8 mouse cellular contexts compared by ENCODE assay signal in genomic region chr4:40757780-40758420, GRCm38 (mm10). TPM values are rescaled to one million over a fixed set of nuclear protein-coding genes. Genes with fewer than 3 reads are reported as not detected.
DNase-seq lines count a peak whose midpoint lies in the region; ATAC-seq lines count a peak whose summit lies in the region.

Gene Smu1, minus strand, starts transcription at chr4:40757923.

- DNase-seq in MN1 (ENCODE audit: low spot score), result peak; percentile 95
- DNase-seq in cerebellum, adult 9-10 months, result peak; percentile 97
- DNase-seq in frontal cortex, adult 2 months (ENCODE audit: extremely low spot score in 1 of 2, low spot score in 1 of 2), result peak; percentile 92 to 97
- DNase-seq in hindbrain, embryonic 11.5 days (ENCODE audit: low spot score), result peak; percentile 99
- peak; percentile 95 to 97 for DNase-seq in layer of hippocampus, postnatal 10 days (ENCODE audit: low spot score in 2 of 2)
- peak; percentile 97 for DNase-seq in lung, postnatal 10 days
- peak; percentile 95 for DNase-seq in ovary, postnatal 36 days (ENCODE audit: low spot score)
- peak; percentile 97 for DNase-seq in thymus, postnatal 25 days

- ATAC-seq in hindbrain, embryonic 11.5 days (ENCODE audit: low FRiP score), result peak; percentile 100

- H3K4me3 ChIP-seq in hindbrain, embryonic 11.5 days (ENCODE audit: low read depth, low read length), result peak within 1 kb of the TSS; percentile 79

- WGBS in hindbrain, embryonic 11.5 days, result under 1% methylated on average over 39 of the region's 40 CpGs

- H3K4me1 ChIP-seq in hindbrain, embryonic 11.5 days (replicated peaks; ENCODE audit: control insufficient read depth, insufficient read depth, low read length), result no peaks in the 10 kb centered on the region

- H3K9me3 ChIP-seq in hindbrain, embryonic 11.5 days (ENCODE audit: control insufficient read depth, low read length), result no peaks in the 10 kb centered on the region

- peak within 1 kb of the TSS; percentile 87 for H3K9ac ChIP-seq in hindbrain, embryonic 11.5 days (ENCODE audit: low read depth, low read length)

- H3K4me2 ChIP-seq in hindbrain, embryonic 11.5 days (replicated peaks; ENCODE audit: low read depth, low read length), result peak within 1 kb of the TSS; percentile 49

- no peak within 1 kb of the TSS for H3K27ac ChIP-seq in hindbrain, embryonic 11.5 days (ENCODE audit: low read depth, low read length)

- peaks cover 7% of the 10 kb centered on the region; the same call in 1 of the 2 replicates for H3K36me3 ChIP-seq in hindbrain, embryonic 11.5 days (ENCODE audit: control insufficient read depth, insufficient read depth, low read length)

- H3K27me3 ChIP-seq in hindbrain, embryonic 11.5 days (ENCODE audit: control insufficient read depth, insufficient read depth, low read length), result no peaks in the 10 kb centered on the region

RNA-seq across cellular contexts. Expression of gene Smu1, which starts in this region (rescaled TPM):
- polyA plus RNA-seq in frontal cortex, adult 2 months (2012; rRNA removed), result 49.0 and 54.8 TPM in 2 replicates
- 172 and 191 TPM in 2 replicates for polyA plus RNA-seq in hindbrain, embryonic 11.5 days (2014; fragmentation: Nextera tagmentation; extraction: Ambion mirVana)
- 10 to 100 TPM; 42.8 to 47.7 TPM for total RNA-seq in layer of hippocampus, postnatal 10 days (2021)
